Mouse (Mus musculus): Measurements from ENCODE around the gene Tln2. TPM values are rescaled to one million over a fixed set of nuclear protein-coding genes. Genes with fewer than 3 reads are reported as not detected.

The Tln2 gene
- polyA plus RNA-seq, 1 experiment from 2014 or later: 0.11 TPM

DNA sequence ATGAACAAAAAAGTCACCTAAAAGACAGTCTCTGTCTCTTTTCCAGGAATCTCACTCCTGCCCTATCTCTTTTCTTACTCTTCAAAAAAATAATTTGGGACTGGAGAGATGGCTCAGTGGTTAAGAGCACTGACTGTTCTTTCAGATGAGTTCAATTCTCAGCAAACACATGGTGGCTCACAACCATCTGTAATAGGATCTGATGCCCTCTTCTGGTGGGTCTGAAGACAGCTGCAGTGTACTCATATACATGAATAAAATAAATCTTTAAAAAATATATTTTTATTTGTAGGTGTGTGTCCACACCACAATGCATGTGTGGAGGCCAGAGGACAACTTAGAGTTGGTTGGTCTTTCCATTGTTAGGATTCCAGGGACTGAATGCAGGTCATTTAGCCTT is 286.1 kb downstream of the Tln2 start:
- no peaks in the 10 kb centered on the region for H3K79me2 ChIP-seq (ENCODE audit: inconsistent target)
- H3K27ac ChIP-seq: no peak overlapping the region
- no peak overlapping the region for H3K4me3 ChIP-seq (ENCODE audit: inconsistent target)
- no peaks in the 10 kb centered on the region for H3K36me3 ChIP-seq (ENCODE audit: inconsistent target)

- Histone ChIP-seq H3K4me3 (ENCODE audit: inconsistent target) (no peak overlapping the region), H3K36me3 (ENCODE audit: inconsistent target) (no peaks in the 10 kb centered on the region), H3K27ac (no peak overlapping the region), H3K79me2 (ENCODE audit: inconsistent target) (no peaks in the 10 kb centered on the region)
- 88% methylated on average over 7 of the region's 7 CpGs for WGBS (ENCODE audit: missing documents)
These were observed 288.8 kb downstream of the Tln2 start for GRCm38 (mm10) chr9:67270734-67271133.

- H3K4me3 ChIP-seq (ENCODE audit: inconsistent target): no peak overlapping the region
- WGBS (ENCODE audit: missing documents): 89% methylated on average over 7 of the region's 7 CpGs
These were observed 289.4 kb downstream of the Tln2 start for GRCm38 (mm10) chr9:67270061-67270595.

DNA sequence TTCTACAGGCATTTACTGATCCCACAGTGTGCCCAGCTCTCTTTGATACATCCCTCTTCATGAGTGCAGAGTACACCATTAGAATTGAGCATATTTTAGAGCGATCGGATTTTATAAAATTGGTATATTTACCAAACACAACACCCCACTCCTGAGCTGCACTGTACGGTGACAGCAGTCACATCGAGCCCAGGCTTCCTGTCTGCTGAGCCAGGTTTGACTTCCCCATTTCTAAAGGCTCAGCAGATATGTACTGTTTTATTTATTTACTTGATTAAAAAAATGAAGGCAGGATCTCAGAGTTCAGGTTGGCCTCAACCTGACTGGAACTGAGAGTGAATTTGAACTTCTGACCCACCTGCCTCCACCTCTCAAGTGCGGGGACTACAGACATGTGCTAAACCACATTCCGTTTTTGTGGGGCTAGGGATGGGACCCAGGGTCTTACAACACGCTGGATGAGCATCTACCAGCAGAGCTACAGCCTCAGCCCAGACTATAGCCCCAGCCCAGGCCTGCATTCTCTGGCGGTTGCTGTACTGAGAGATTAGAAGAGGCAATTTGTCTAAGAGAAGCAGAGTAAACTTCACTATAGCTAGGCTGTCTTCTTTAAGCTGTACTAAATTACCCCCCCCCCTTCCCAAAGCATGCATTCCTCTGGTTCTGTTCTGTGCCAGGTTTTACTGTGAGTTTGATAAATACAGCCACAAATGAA is 292.1 kb downstream of the Tln2 start:
- H3K27ac ChIP-seq: no peak overlapping the region
- H3K36me3 ChIP-seq (ENCODE audit: inconsistent target): no peaks in the 10 kb centered on the region
- no peak overlapping the region for H3K4me3 ChIP-seq (ENCODE audit: inconsistent target)
- WGBS (ENCODE audit: missing documents): 16% methylated on average over 8 of the region's 8 CpGs
- H3K79me2 ChIP-seq (ENCODE audit: inconsistent target): no peaks in the 10 kb centered on the region

More at GRCm38 (mm10) chr9:67270061-67270595, 289.4 kb downstream of the Tln2 start:
- no peaks in the 10 kb centered on the region for H3K36me3 ChIP-seq (ENCODE audit: inconsistent target)
- H3K79me2 ChIP-seq (ENCODE audit: inconsistent target): no peaks in the 10 kb centered on the region
- no peak overlapping the region for H3K27ac ChIP-seq

- H3K36me3 ChIP-seq (ENCODE audit: inconsistent target): no peaks in the 10 kb centered on the region
- H3K4me3 ChIP-seq (ENCODE audit: inconsistent target): no peak overlapping the region
- 59% methylated on average over 11 of the region's 11 CpGs for WGBS (ENCODE audit: missing documents)
- H3K27ac ChIP-seq: no peak overlapping the region
- no peaks in the 10 kb centered on the region for H3K79me2 ChIP-seq (ENCODE audit: inconsistent target)
These were observed 294.0 kb downstream of the Tln2 start for GRCm38 (mm10) chr9:67265513-67265912.

DNA sequence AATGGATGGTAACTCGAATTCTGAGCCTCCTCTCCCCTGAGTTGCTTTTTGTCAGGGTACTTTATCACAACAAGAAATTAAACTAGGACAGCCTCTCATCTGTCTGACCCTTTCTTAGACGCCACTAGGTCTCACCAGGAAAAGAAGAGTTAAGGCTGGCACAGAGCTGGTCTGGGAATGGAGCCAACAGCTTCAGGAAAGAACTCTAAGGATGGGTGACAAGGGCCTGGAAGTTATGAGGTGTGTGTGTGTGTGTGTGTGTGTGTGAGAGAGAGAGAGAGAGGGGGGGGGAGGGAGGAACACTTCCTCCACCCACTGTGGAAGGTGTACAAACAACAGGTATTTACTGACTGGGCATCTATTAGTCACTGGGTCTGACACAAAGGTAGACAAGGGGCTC is 294.6 kb downstream of the Tln2 start:
- H3K27ac ChIP-seq: no peak overlapping the region
- H3K79me2 ChIP-seq (ENCODE audit: inconsistent target): no peaks in the 10 kb centered on the region
- WGBS (ENCODE audit: missing documents): 48% methylated on average over 2 of the region's 2 CpGs
- H3K4me3 ChIP-seq (ENCODE audit: inconsistent target): no peak overlapping the region
- H3K36me3 ChIP-seq (ENCODE audit: inconsistent target): no peaks in the 10 kb centered on the region

- 61% methylated on average over 13 of the region's 13 CpGs for WGBS (ENCODE audit: missing documents)
- H3K27ac ChIP-seq: no peak overlapping the region
- H3K36me3 ChIP-seq (ENCODE audit: inconsistent target): no peaks in the 10 kb centered on the region
- H3K4me3 ChIP-seq (ENCODE audit: inconsistent target): no peak overlapping the region
- H3K79me2 ChIP-seq (ENCODE audit: inconsistent target): no peaks in the 10 kb centered on the region
These were observed 298.5 kb downstream of the Tln2 start for GRCm38 (mm10) chr9:67260835-67261599.

DNA sequence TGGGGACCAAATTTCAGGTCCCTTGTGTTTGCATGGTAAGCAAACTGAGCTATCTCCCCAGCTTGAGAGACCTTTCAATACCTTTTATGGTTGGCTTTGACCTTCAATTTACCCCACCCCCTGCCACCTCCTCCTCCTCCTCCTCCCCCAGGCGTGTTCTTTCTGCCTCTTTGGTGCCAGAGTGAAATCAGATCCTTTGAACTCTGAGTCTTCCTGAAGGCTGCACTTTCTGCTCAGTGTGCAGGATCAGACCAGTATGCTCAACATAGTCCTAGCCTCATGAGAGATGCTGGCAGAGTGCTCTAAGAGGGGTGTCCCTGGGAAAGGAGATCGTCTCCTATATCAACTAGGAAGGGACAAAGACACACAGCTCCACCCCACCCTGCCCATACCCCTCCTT is 309.4 kb downstream of the Tln2 start:
- Histone ChIP-seq H3K4me3 (ENCODE audit: inconsistent target) (no peak overlapping the region), H3K27ac (no peak overlapping the region), H3K36me3 (ENCODE audit: inconsistent target) (no peaks in the 10 kb centered on the region), H3K79me2 (ENCODE audit: inconsistent target) (no peaks in the 10 kb centered on the region)
- WGBS (ENCODE audit: missing documents): 81% methylated on average over 2 of the region's 2 CpGs

DNA sequence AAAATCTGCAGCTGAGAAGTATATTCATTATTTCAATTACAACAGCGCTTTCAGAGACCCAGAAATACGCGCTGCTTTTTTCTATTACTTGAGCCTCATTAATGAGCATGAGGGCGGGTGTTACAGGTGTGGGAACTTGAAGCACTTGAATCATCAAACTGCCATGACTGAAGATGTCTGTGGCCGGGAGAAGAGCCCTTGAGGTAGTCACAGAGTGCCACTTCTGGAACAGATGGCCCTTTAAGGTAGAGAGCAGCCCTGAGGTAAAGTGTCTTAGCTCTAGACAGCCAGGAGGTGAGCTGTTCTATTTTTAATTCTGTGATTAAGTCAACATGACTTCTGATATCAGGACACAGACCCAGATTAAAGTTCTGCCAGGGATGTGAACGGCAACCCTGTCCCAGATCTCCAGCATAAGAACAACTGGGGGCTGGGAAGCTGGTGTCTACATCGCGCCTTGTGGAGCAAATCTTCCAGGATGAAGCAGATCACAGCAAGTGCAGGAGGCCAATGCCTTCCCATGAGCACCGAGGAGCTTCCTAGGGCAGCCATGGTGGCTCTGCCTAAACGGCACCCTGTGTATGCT is 312.0 kb downstream of the Tln2 start:
- H3K79me2 ChIP-seq (ENCODE audit: inconsistent target): no peaks in the 10 kb centered on the region
- H3K27ac ChIP-seq: no peak overlapping the region
- H3K4me3 ChIP-seq (ENCODE audit: inconsistent target): no peak overlapping the region
- H3K36me3 ChIP-seq (ENCODE audit: inconsistent target): no peaks in the 10 kb centered on the region
- WGBS (ENCODE audit: missing documents): 92% methylated on average over 10 of the region's 10 CpGs

- 87% methylated on average over 2 of the region's 2 CpGs for WGBS (ENCODE audit: missing documents)
- no peak overlapping the region for H3K27ac ChIP-seq
- H3K36me3 ChIP-seq (ENCODE audit: inconsistent target): no peaks in the 10 kb centered on the region
- H3K4me3 ChIP-seq (ENCODE audit: inconsistent target): no peak overlapping the region
- H3K79me2 ChIP-seq (ENCODE audit: inconsistent target): no peaks in the 10 kb centered on the region
These were observed 314.2 kb downstream of the Tln2 start for GRCm38 (mm10) chr9:67245265-67245664.

DNA sequence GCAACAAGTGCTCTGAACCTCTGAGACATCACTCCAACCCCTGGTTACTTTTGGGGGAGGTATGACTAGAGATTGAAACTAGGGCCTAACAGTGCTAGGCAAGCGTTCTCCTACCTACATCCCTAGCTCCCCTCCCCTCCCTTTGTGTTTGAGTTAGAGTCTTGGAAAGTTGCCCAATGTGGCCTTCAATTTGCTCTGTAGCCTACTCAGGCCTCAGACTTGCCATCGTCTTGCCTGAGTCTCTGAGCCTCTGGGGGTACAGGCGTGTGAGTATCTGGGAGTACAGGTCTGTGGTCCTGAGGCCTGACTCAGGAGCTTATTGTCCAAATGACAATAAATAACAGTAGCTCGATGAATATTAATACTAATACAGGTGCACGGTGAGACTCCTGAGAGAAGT is 317.8 kb downstream of the Tln2 start:
- Histone ChIP-seq H3K27ac (no peak overlapping the region), H3K79me2 (ENCODE audit: inconsistent target) (no peaks in the 10 kb centered on the region), H3K4me3 (ENCODE audit: inconsistent target) (no peak overlapping the region), H3K36me3 (ENCODE audit: inconsistent target) (no peaks in the 10 kb centered on the region)
- WGBS (ENCODE audit: missing documents): 86% methylated on average over 5 of the region's 5 CpGs

- no peak overlapping the region for H3K27ac ChIP-seq
- H3K79me2 ChIP-seq (ENCODE audit: inconsistent target): no peaks in the 10 kb centered on the region
- no peaks in the 10 kb centered on the region for H3K36me3 ChIP-seq (ENCODE audit: inconsistent target)
- 94% methylated on average over 9 of the region's 9 CpGs for WGBS (ENCODE audit: missing documents)
- no peak overlapping the region for H3K4me3 ChIP-seq (ENCODE audit: inconsistent target)
These were observed 319.0 kb downstream of the Tln2 start for GRCm38 (mm10) chr9:67240456-67240855.

DNA sequence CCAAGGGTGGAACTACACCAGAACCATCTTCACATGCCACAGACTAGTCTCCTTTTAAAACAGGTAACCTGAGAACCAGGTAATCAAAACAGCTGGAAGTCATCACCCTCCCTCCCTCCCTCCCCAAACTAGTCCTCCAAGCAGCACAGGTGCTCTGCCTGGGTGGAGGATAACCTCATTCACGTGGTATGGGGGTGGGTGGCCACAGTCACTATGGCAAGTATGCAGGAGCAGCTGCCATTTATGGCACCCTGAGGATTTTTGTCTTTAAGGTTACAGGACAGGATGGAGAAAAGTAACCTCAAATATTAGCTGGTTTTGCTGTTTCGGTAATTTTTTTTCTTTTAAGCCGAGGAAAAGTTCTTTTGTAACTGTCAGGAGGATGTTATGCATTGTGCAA is 322.5 kb downstream of the Tln2 start:
- no peak overlapping the region for H3K27ac ChIP-seq
- no peaks in the 10 kb centered on the region for H3K79me2 ChIP-seq (ENCODE audit: inconsistent target)
- H3K36me3 ChIP-seq (ENCODE audit: inconsistent target): no peaks in the 10 kb centered on the region
- WGBS (ENCODE audit: missing documents): 76% methylated on average over 3 of the region's 3 CpGs
- no peak overlapping the region for H3K4me3 ChIP-seq (ENCODE audit: inconsistent target)

GRCm38 (mm10) chr9:67235441-67236217 is 323.9 kb downstream of the Tln2 start:
- no peak overlapping the region for H3K27ac ChIP-seq
- H3K4me3 ChIP-seq (ENCODE audit: inconsistent target): no peak overlapping the region
- WGBS (ENCODE audit: missing documents): 79% methylated on average over 12 of the region's 12 CpGs
- H3K79me2 ChIP-seq (ENCODE audit: inconsistent target): no peaks in the 10 kb centered on the region
- no peaks in the 10 kb centered on the region for H3K36me3 ChIP-seq (ENCODE audit: inconsistent target)
